Mouse (Mus musculus) ES-E14 (cell line): ENCODE measurements around the gene Cyp26b1. TPM values are rescaled to one million over a fixed set of nuclear protein-coding genes. Genes with fewer than 3 reads are reported as not detected.

Experiments
- DNase-seq: peaks from one replicate; pipeline ENCODE4 v3.0.0-alpha.2; 2013; ENCODE audit warnings: low read depth, low spot score
- H3K27ac ChIP-seq: 2 replicates; pipeline ENCODE4 v1.5.1; 2012; ENCODE audit warnings: low read depth, mild to moderate bottlenecking, low read length, moderate library complexity, mixed read lengths; ENCODE audit not compliant: poor library complexity, insufficient read depth, severe bottlenecking
- H3K36me3 ChIP-seq: 2 replicates; pipeline ENCODE4 v1.6.1; 2012; ENCODE audit warnings: mild to moderate bottlenecking, low read length, moderate library complexity, mixed read lengths; ENCODE audit not compliant: control insufficient read depth, poor library complexity, insufficient read depth, severe bottlenecking
- H3K4me1 ChIP-seq, 2 experiments: fragments of 150-350 bp in 1 of 2; sonication (generic) in 1 of 2; 2 replicates each; pipeline ENCODE4 v1.6.1; 2012; ENCODE audit warnings: low read length in 2 of 2, mild to moderate bottlenecking in 1 of 2, mixed read lengths in 1 of 2; ENCODE audit not compliant: control insufficient read depth in 2 of 2, insufficient read depth in 2 of 2, poor library complexity in 1 of 2
- H3K4me3 ChIP-seq, 2 experiments: fragments of 150-350 bp in 1 of 2; sonication (generic) in 1 of 2; 2 replicates each; pipeline ENCODE4 v1.5.1; 2012; ENCODE audit warnings: low read length in 2 of 2, low read depth in 1 of 2, mild to moderate bottlenecking in 1 of 2, mixed read lengths in 1 of 2; ENCODE audit not compliant: insufficient read depth in 1 of 2, poor library complexity in 1 of 2, severe bottlenecking in 1 of 2
- H3K9ac ChIP-seq: 2 replicates; pipeline ENCODE4 v1.6.1; 2012; ENCODE audit warnings: low read depth, mild to moderate bottlenecking, low read length, mixed read lengths; ENCODE audit not compliant: poor library complexity, insufficient read depth, severe bottlenecking
- H3K9me3 ChIP-seq: fragments of 150-350 bp; sonication (generic); 2 replicates; pipeline ENCODE4 v1.6.1; 2012; ENCODE audit warnings: low read depth, mild to moderate bottlenecking, low read length; ENCODE audit not compliant: control insufficient read depth, insufficient read depth
- CHD2 ChIP-seq: IDR thresholded peaks from 2 replicates; pipeline ENCODE4 v1.6.1; 2014; ENCODE audit warnings: mild to moderate bottlenecking, low read depth, low read length, inconsistent platforms
- HCFC1 ChIP-seq: IDR thresholded peaks from 2 replicates; pipeline ENCODE4 v1.6.1; 2012; ENCODE audit warnings: low read length, inconsistent platforms, borderline replicate concordance; ENCODE audit not compliant: insufficient read depth
- MAFK ChIP-seq: IDR thresholded peaks from 2 replicates; pipeline ENCODE4 v1.6.1; 2014; ENCODE audit warnings: mild to moderate bottlenecking, low read depth, low read length, inconsistent platforms; ENCODE audit not compliant: insufficient read depth
- ZC3H11A ChIP-seq: IDR thresholded peaks from 2 replicates; pipeline ENCODE4 v1.6.1; 2012; ENCODE audit warnings: low read depth, mild to moderate bottlenecking, inconsistent platforms, low read length, borderline replicate concordance
- ZNF384 ChIP-seq: IDR thresholded peaks from 2 replicates; pipeline ENCODE4 v1.6.1; 2012; ENCODE audit warnings: low read depth, low read length, inconsistent platforms
- in situ Hi-C, 2 experiments: fragments of 600-800 bp; cut with MboI; formaldehyde crosslinking; loops; one replicate each; pipeline ENCODE4 v1.15.1; 2025; ENCODE audit warnings: low sequenced_read_pairs in 2 of 2, inconsistent platforms in 1 of 2; ENCODE audit not compliant: unreplicated experiment in 2 of 2
- total RNA-seq: library from RNA; depleted of rRNA; stranded (reverse); fragments of 300-350 nt; gene quantifications from 2 replicates; pipeline ENCODE4 v1.2.3, GENCODE M21; 2012; rRNA removed

Cyp26b1 gene
- 0.48 and 0.54 TPM in 2 replicates for total RNA-seq

- in situ Hi-C loops: loop anchor here (25.0 kb wide), 3 partner anchors 506 to 1531 kb away; partner anchors contain the start of genes Aup1 (in 1 of the 2), Dqx1 (in 1 of the 2), Emx1 (in 1 of the 2) and Htra2 (in 1 of the 2)
- Histone ChIP-seq H3K4me1 (no peaks in the 10 kb centered on the region), H3K27ac (no peak within 1 kb of the TSS), H3K36me3 (no peaks in the 10 kb centered on the region), H3K9ac (no peak within 1 kb of the TSS), H3K9me3 (no peaks in the 10 kb centered on the region), H3K4me3 (no peak within 1 kb of the TSS)
- TF ChIP-seq HCFC1 (no peak), MAFK (no peak), ZC3H11A (no peak), ZNF384 (no peak), CHD2 (no peak)
- no peak for DNase-seq
Observed at GRCm38 (mm10) chr6:84593693-84594092, at the start of gene Cyp26b1. Gene Cyp26b1, minus strand, starts transcription at chr6:84593908.

GRCm38 (mm10) chr6:84641062-84641431, 47.3 kb upstream of the Cyp26b1 start:
- DNase-seq: no peak
- no peaks in the 10 kb centered on the region for H3K4me1 ChIP-seq
- H3K9me3 ChIP-seq: no peaks in the 10 kb centered on the region
- no peak for TF ChIP-seq HCFC1
- H3K4me3 ChIP-seq: no peak overlapping the region
- in situ Hi-C loops: no loop called here
- no peak overlapping the region for H3K9ac ChIP-seq
- H3K36me3 ChIP-seq: no peaks in the 10 kb centered on the region
- no peak overlapping the region for H3K27ac ChIP-seq

GRCm38 (mm10) chr6:84640324-84641061, 46.8 kb upstream of the Cyp26b1 start:
- in situ Hi-C loops: no loop called here
- DNase-seq: no peak
- H3K27ac ChIP-seq: no peak overlapping the region

GRCm38 (mm10) chr6:84638206-84638605, 44.5 kb upstream of the Cyp26b1 start:
- TF ChIP-seq ZNF384: no peak
- no peak for TF ChIP-seq MAFK
- no peak for TF ChIP-seq ZC3H11A
- no peak for TF ChIP-seq CHD2
- TF ChIP-seq HCFC1: no peak
- H3K27ac ChIP-seq: no peak overlapping the region

More at GRCm38 (mm10) chr6:84640324-84641061, 46.8 kb upstream of the Cyp26b1 start:
- H3K4me3 ChIP-seq: no peak overlapping the region
- no peak overlapping the region for H3K9ac ChIP-seq
- TF ChIP-seq CHD2: no peak
- no peak for TF ChIP-seq ZNF384
- no peak for TF ChIP-seq ZC3H11A
- H3K36me3 ChIP-seq: no peaks in the 10 kb centered on the region
- no peaks in the 10 kb centered on the region for H3K4me1 ChIP-seq
- no peaks in the 10 kb centered on the region for H3K9me3 ChIP-seq

DNA sequence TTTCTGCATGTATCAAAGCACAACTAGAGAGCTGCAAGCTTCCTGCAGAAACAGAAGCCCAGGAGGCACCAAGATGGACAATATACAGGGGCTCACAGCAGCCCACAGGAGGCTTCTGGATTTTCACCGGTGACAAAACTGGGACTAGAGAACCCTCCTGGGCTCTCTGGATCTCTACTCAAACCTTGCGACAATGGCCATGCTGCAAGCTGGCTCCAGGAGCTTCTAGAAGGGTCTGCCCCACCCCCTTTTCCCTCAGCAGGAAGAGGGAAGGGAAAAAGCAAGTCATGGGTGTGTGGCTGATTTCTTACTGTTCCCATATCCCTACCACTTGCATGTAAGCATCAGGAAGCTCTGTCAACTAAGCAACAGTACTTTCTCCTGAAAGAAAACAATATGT, 37.9 kb upstream of the Cyp26b1 start:
- in situ Hi-C loops: no loop called here
- H3K9ac ChIP-seq: no peak overlapping the region
- no peak for DNase-seq
- no peak overlapping the region for H3K27ac ChIP-seq
- no peaks in the 10 kb centered on the region for H3K4me1 ChIP-seq
- no peak overlapping the region for H3K4me3 ChIP-seq
- H3K36me3 ChIP-seq: no peaks in the 10 kb centered on the region
- H3K9me3 ChIP-seq: no peaks in the 10 kb centered on the region
- no peak for TF ChIP-seq ZC3H11A
- no peak for TF ChIP-seq ZNF384
- TF ChIP-seq MAFK: no peak
- no peak for TF ChIP-seq HCFC1
- TF ChIP-seq CHD2: no peak

More at GRCm38 (mm10) chr6:84638206-84638605, 44.5 kb upstream of the Cyp26b1 start:
- Histone ChIP-seq H3K36me3 (no peaks in the 10 kb centered on the region), H3K9me3 (no peaks in the 10 kb centered on the region), H3K9ac (no peak overlapping the region), H3K4me1 (no peaks in the 10 kb centered on the region), H3K4me3 (no peak overlapping the region)
- DNase-seq: no peak
- in situ Hi-C loops: no loop called here
